Mouse (Mus musculus) mesoderm, embryonic 11.5 days (tissue): ENCODE data around the gene Lrch1.

Experiments used
- DNase-seq: peaks from one replicate; pipeline ENCODE4 v3.0.0-alpha.2; 2012; ENCODE audit warnings: low read depth, low spot score

Lrch1 gene

GRCm38 (mm10) chr14:74852965-74853758 is 94.5 kb downstream of the Lrch1 start:
- no peak for DNase-seq

- no peak for DNase-seq
These were observed 95.8 kb downstream of the Lrch1 start for GRCm38 (mm10) chr14:74851866-74852265.

- no peak for DNase-seq
These were observed 98.7 kb downstream of the Lrch1 start for GRCm38 (mm10) chr14:74849020-74849419.

GRCm38 (mm10) chr14:74848224-74848623 is 99.5 kb downstream of the Lrch1 start:
- no peak for DNase-seq

GRCm38 (mm10) chr14:74847311-74848133 is 100.2 kb downstream of the Lrch1 start:
- no peak for DNase-seq

- DNase-seq: no peak
These were observed 101.0 kb downstream of the Lrch1 start for GRCm38 (mm10) chr14:74846668-74847067.

- DNase-seq: no peak
These were observed 101.9 kb downstream of the Lrch1 start for GRCm38 (mm10) chr14:74845661-74846274.

- DNase-seq: no peak
These were observed 106.0 kb downstream of the Lrch1 start for GRCm38 (mm10) chr14:74841708-74842107.

- no peak for DNase-seq
These were observed 106.4 kb downstream of the Lrch1 start for GRCm38 (mm10) chr14:74841297-74841696.

- no peak for DNase-seq
These were observed 106.9 kb downstream of the Lrch1 start for GRCm38 (mm10) chr14:74840820-74841219.

GRCm38 (mm10) chr14:74840328-74840727 is 107.3 kb downstream of the Lrch1 start:
- no peak for DNase-seq

GRCm38 (mm10) chr14:74838816-74839215 is 108.9 kb downstream of the Lrch1 start:
- no peak for DNase-seq

- DNase-seq: no peak
These were observed 112.7 kb downstream of the Lrch1 start for GRCm38 (mm10) chr14:74835010-74835409.

GRCm38 (mm10) chr14:74834215-74834614 is 113.5 kb downstream of the Lrch1 start:
- DNase-seq: no peak

- DNase-seq: no peak
These were observed 116.0 kb downstream of the Lrch1 start for GRCm38 (mm10) chr14:74831653-74832052.

- DNase-seq: no peak
These were observed 116.6 kb downstream of the Lrch1 start for GRCm38 (mm10) chr14:74831050-74831449.

GRCm38 (mm10) chr14:74830591-74830990 is 117.1 kb downstream of the Lrch1 start:
- no peak for DNase-seq

GRCm38 (mm10) chr14:74822757-74823680 is 124.7 kb downstream of the Lrch1 start:
- no peak for DNase-seq

- DNase-seq: no peak
These were observed 125.6 kb downstream of the Lrch1 start for GRCm38 (mm10) chr14:74822048-74822447.

GRCm38 (mm10) chr14:74820180-74820813 is 127.4 kb downstream of the Lrch1 start:
- no peak for DNase-seq

GRCm38 (mm10) chr14:74816705-74817104 is 131.0 kb downstream of the Lrch1 start:
- no peak for DNase-seq
